Mouse (Mus musculus) cerebral cortex, adult 2 months (tissue): ENCODE measurements around the gene Kif3a.

Experiments used
- WGBS: fragments of 180-500 bp; shearing (Covaris S2); methylation state at CpG from one replicate; pipeline ENCODE4 v1.1.7; 2018; 5-methylcytosine and 5-hydroxymethylcytosine counted together

The Kif3a gene

DNA sequence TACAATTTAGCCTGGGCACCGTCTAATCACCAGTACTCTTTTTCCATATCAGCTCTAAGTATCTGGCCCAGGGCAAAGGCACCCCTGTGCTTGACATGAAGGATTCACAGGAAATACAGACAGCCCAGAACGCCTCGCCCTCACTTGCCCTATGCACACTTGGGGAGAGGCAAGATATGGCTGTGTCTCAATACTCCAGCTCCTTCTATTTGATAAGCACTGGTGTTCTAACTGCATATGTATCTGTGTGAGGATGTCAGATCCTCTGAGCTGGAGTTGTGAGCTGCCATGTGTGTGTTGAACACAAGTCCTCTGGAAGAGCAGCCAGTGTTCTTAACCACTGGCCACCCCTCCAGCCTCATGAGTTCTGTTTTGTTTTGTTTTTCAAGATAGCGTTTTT lies 84.3 kb downstream of the Kif3a start:
- 89% methylated on average over 4 of the region's 4 CpGs for WGBS
